Mouse (Mus musculus) B cell, adult 2 months (primary cell): ENCODE results near the gene Stard9.
"Not testable (repeated sequence)": the region's sequence is repeated elsewhere in the genome, so short reads cannot be mapped to it uniquely, and the experiment has no call there.

Source experiments
- DNase-seq, 2 experiments: peaks; one replicate each; pipeline ENCODE4 v3.0.0; 2022

Stard9 gene

DNA sequence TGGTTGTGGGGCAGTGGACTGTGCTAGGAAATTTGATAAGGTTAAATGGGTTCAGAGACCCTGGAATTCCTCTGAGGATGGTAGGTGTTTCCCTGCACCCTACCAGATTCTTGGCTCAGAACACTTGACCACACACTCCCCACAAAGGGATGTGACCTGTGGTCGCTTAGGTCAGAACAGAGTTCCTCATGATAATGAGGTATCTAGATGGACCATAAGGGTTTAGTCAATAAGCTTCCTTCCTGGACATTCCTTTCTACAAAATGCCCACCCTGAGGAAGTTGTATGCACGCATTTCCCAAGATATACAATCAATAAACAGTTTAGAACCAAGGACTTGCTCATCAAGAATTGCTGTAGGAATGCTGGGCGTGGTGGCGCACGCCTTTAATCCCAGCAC lies 27.0 kb downstream of the Stard9 start:
- DNase-seq, result no peak

DNA sequence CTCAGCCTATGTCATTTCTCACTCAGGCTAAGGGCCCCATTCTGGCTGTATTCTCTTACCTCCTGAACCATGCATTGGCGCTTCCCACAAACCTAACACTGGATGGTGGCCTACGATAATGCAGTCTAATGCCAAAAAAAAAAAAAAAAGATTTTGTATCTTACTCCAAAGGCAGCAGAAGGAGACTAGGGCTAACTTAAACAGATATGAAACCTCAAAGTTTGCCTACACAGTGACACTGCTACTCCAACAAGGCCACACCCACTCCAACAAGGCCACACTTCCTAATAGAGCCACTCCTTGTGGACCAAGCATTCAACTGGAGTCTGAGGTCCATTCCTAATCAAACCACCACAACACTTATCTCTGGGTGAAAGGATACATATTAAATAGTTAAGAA lies 27.8 kb downstream of the Stard9 start:
- DNase-seq, result no peak

DNA sequence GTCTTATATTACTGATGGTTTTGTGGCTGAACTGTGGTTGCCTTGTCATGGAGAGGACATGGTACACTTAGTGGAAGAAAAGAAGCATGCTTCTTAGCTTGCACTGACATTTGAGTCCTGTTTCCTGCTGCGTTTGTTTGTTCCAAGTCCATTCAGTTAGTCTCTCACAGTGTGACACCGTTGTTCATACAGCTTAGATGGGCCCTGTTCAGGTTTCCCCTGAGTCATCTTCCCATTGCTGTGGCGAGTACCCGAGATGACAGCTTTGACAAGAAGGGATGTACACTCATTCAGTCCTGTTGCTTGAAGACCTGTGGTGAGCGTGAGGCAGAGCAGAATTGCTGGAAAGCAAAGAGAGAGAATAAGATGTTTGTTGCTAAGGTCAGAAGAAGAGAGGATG lies 29.6 kb downstream of the Stard9 start:
- DNase-seq, result no peak

DNA sequence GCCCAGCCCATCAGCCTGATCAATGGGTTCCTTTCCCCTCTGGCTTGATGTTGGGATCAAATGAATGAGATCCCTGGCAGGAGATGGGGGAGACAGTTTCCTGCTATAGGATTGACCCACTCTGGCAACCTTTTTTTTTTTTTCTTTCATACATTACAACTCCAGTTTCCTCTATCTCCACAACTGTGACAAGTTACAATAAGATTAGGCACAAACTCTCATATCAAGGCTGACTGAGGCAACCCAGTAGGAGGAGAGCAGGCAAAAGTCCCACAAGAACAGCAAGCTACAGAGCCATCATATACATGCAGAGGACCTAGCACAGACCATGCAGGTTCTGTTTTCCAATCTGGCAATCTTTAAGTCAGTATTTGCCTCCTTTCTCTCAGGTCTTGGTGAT lies 30.4 kb downstream of the Stard9 start:
- no peak for DNase-seq

DNA sequence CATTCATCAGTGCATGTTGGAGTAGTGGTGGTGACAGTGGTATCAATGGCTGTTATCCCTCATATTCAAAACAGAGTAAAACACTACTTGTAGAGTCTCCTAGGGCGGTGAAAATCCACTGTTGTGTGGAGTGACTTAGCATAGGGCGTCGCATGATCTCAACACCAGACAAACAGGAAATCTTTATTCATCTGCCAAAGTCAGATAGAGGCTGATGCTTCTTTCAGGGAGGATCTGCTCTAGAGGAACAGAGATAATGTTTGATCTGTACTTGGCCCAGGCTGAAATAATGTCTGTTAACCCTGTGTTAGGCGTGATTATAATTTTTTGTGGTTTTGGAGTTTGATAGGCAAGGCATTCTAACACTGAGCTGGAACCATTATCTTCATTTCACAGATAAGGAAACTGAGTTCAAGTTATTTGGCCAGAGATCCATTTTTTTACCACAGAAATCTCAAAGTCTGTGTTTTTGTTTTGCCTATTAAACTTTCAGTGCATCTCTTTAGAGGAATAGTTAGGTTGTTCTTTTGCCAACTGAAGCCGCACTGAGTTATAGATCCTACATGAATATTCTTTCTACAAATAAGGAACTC lies 31.7 kb downstream of the Stard9 start:
- DNase-seq, result no peak

DNA sequence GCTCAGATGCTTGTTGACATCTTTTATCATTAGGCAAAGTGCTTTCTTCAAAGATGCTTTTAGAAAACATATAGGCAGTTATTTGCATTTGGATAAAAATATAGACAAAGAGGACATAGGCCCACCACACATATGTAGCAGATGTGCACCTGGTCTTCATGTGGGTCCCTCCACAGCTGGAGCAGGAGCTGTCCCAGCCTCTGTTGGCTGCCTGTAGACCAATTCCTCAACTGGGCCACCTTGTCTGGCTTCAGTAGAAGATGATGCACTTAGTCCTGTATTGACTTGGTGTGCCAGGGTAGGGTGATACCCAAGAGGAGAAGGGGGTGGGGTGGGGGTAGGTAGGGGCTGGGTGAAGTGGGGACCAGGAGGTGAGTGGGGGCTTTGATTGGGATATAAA lies 33.8 kb downstream of the Stard9 start:
- no peak for DNase-seq

DNA sequence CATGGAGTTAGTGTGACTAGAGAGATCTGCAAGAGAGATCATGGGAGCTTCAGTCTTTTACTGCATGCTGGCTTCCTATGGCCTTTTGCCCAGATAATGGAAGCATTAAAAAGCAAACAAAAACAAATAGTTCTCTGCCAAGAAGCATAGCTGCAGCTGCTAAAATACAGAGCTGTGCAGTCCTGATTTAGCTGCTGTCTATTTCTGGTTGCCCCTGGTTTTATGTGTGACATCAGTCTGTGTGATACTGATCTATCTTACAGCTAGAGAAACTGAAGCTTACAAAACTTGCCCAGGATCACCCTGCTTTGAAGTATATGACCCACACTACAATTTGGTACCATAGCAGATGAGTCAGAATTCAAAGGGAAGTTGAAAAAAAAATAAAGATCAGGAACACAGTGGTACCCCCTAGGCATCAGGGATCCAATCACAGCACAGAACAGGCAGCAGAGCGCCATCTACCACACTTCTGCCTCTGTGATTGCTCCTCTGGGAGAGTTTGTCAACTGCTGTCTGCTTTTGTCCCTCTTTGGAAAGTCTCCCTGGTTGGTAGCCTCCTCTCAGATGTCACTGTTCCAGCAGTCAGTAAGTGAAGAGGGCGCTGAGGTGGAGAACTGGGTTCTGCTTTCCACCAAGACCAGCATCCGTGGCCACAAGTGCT lies 34.7 kb downstream of the Stard9 start:
- no peak for DNase-seq

DNA sequence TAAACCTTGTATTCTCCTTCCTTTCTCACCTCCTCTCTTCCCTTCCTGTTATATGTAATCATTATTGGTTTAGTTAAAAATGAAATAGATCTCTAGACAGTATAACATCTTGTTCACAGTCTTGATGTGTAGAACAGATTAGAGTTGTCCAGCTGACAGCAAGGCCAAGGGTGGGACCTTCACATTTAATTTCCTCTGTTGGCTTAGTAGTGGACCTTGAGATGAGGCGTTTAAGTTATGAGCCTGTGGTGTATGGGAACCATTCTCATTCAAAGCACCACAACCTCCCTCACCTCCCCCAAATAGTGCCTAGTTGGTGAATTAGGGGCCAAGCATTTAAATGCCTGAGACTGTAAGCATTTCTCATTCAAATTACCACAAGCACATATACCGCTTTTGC lies 38.5 kb downstream of the Stard9 start:
- no peak for DNase-seq

DNA sequence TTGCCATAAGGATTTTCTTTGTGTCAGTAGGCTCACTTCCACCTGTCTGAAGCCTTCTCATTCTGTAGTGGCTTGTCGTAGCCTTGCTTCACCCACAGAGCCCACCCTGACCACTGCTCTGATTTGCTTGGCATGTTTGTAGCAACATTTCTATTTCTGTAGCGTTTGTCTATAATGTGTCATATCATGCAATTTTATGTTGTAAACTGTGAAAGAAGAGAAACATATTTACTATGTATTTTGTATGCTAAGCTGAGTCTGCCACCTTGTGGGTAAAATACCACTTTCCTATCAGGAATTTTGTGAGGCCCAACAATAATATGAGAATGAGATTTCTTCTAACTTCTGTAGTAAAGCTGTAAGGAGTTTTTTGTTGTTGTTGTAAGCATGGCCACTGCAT lies 41.3 kb downstream of the Stard9 start:
- DNase-seq, result no peak

DNA sequence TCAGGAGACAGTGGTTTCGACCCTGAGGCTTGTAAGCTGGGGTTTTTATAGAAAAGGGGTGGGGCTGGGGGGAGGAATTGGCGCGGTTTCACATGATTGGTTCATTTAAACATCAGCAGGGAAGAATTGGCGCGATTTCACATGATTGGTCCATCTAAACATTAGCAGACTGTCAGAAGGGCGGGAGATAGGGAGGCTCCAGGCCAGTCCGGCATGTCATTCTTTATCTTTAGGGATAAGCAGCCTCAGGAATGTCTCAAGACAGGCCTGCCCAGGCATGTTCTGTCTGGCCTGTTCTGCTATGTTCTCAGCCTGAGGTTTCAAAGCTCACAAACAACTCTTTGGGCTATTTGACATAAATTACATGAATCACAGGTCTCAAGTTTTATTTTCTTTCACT lies 52.2 kb downstream of the Stard9 start:
- DNase-seq, result not testable (repeated sequence)

DNA sequence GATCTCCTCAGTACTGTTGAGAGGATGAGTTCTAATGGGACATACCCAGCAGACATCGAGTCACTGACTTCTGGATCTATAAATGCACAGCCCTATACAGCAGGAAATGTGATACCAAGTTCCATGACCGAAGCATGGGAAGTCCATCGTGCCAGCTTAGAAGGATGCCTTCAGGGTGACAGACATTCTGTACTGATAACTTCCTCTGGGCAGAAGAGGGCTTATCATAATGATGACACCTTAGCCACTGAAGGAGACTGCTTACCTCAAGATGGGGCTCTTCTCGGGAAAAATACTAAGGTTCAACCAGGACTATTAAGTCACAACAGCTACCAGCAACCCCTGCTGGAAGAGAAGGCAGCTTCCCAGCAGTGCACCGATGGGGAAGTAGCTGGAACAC lies 68.8 kb downstream of the Stard9 start:
- no peak for DNase-seq

DNA sequence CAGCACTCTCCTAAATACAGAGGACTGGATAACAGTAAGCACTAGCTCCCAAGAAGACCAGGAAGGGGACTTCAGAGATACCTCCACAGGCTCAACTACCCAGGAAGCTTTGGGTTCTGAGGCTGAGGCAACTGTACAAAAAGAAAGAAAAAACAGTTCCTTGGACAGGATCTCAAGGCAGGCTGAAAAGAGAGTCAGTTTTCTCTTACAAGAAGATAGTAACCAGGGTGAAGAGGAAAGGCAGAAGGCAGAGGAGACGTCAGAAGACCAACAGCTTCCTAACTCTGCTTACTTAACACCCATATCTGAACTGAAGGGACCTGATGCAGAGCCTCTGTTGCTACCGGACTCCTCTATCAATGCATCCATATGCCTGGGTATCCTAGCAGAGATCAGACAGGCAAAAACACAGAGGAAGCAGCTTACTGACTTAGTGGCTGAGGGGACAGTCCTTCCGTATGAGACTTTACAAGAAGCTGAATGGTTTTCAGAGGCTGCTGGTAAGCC lies 71.5 kb downstream of the Stard9 start:
- DNase-seq, result no peak

DNA sequence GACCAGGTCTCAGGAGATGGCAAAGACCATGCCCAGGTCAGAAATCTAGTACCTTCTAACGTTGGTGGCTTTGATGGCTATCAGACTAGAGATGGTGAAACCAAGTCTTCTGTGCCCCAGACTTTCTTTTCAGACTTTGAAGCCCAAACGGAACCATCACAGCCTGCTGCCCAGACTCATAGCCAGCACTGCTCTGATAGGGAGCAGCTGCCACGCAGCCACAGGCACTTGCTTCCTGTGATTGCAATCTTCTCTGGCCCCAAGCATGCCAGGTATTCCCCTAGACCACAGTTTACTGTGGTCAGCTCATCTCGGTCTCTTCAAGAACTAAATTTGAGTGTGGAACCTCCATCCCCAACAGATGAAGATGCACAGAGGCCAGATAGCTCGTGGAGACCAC lies 73.8 kb downstream of the Stard9 start:
- no peak for DNase-seq

DNA sequence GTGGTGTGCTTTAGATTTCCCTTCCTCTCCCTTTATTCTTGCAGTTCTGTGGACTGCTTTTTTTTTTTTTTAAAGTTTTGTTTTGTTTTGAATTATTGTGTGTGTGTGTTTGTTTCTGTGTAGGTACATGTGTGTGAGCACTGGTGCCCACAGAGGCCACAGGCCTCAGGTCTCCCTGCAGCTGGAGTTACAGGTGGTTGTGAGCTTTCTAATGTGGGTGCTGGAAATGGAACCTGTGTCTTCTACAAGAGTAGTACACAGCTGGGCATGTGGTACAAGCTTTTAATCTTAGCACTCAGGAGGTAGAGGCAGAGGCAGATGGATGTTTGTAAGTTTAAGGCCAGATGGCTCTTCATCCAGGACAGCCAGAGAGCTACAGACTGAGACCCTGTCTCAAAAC lies 78.1 kb downstream of the Stard9 start:
- no peak for DNase-seq

DNA sequence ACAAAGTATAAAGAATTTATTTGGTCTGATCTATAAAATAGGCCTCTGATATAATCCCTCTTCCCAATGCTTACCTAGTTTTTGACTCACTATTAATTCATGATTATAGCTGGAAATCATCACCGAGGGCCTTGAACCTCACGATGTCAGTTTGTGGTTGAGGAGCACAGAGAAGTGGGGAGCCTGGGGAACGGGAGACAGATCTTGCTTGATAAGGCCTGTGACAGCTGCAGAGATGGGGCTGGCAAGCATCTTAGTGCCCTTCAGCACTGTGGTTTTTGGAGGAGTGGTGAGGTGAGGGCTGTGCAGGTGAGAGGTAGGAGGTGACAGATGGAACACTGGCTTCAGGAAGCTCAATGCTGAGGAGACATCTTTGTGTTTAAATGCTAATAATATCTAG lies 81.2 kb downstream of the Stard9 start:
- no peak for DNase-seq

DNA sequence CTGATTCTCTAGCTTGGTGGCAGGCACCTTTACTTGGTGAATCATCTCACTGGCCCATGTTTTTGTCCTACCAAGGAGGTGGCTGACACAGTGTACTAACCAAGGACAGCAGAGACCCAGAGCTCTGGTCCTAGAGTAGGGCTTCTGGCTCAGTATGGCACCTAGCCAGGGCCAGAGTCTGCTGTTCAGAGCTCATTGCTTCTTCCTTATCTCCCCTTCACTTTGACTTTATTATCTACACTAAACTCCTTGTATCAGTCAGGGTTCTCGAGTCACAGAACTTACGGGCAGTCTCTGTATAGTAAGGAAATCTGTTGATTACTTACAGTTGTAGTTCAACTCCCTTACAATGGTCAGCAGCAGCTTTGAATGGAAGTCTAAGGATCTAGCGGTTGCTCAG lies 82.0 kb downstream of the Stard9 start:
- DNase-seq, result no peak

DNA sequence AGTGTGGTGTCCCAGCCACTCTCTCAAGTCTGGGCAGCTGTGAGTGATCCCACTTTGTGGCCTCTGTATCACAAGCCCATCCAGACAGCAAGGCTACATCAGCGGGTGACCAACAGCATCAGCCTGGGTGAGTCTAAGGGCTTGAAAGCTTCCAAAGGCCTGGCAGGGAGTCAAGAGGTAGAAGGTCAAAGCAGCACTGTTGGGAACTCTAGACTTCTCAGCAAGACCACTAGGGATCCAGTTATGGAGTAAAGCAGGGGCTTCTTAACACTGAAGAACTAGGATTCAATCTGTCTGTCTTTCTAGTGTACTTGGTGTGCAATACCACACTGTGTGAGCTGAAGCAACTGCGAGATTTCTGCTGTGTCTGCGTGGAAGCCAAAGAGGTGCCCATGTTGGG lies 84.5 kb downstream of the Stard9 start:
- DNase-seq, result no peak

DNA sequence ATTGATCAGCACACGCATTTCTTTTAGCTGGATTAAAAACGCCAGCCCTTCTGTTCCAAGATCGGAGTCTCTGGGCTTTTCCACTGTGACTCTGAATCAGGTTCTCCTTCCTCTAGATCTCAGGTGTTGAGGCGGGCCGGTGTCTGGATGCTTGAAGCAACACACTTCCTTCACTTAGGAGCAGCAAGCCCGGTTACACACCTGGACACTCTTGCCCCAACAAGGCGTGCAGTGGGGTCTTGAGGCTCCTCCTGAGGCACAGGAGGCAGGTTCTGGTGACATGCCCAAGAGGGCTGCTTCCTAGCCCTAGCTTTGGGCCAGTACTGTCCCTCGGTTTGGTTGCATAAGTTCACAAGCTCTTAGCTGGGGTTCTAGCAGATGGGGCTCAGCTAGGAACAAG lies 89.6 kb downstream of the Stard9 start:
- no peak for DNase-seq

DNA sequence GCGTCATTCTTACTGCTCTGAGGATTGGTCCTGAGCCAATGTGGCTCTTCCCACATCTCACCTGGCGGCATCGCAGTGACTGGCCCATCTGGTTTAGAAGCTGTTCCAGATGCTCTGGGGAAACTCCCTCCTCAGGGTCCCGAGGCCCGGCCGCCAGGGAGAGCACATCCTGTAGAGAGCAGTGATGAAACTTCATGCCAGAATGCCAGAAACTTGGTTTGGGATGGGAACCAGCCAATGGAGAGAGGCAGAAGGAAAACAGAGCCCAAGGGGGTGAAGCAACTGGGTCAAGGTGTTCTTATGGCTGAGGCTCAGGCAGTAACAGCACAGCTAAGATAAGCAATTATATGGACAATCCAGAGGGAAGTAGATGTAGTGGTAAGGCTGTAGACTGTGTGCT lies 91.9 kb downstream of the Stard9 start:
- no peak for DNase-seq

DNA sequence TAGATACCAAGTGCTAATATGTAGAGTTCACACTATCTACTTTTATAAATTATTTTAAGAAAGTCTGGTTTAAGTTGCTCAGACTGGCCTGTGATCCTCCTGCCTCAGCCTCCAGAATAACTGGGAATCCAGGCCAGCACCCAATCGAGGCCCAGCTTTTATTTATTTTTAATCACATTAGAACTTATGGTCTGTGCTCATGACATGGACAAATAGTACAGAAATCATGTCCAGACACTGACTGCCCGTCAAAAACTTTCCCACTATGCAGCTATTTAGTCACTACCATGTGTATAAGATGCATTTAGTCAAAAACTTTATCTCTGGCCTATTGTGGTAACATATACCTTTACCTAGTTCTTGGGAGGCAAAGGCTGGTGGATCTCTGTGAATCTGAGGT lies 93.0 kb downstream of the Stard9 start:
- no peak for DNase-seq

DNA sequence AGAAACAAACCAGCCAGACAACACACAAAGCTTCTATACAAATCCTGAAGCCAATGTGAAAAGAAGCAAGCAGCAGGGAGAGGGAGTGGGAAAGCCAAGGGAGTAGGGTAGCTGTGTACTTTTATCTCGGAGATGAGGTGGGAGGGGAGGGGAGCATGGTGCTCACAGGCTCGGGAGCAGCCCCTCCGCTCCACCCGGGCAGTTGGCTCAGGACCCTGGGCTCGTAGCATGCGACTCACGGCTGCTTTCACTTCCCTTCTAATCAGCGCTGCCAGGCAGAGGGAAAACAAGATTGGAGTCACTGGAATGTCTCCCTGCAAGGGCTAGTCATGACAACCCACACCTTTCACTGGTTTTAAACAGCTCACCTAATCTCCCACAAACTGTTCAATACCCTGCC lies 93.6 kb downstream of the Stard9 start:
- DNase-seq, result no peak

DNA sequence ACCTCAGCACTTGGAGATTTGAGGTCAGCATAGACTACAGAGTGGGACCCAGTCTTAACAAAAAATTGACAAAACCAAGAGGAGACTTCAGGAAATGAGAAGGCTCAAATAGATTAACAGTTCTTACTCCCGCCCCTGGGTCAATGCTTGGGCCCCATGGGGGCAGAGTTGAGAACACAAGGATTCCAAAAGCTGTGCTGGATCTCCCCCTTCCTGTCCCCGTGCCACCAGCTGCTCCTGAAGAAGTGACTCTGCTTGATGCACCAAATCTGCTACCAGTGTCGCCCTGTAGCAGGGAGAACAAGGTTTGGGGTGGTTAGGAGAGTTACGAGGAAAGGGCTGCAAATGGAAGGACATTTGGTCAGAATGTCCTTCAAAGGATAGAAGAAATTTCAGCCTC lies 94.7 kb downstream of the Stard9 start:
- no peak for DNase-seq

DNA sequence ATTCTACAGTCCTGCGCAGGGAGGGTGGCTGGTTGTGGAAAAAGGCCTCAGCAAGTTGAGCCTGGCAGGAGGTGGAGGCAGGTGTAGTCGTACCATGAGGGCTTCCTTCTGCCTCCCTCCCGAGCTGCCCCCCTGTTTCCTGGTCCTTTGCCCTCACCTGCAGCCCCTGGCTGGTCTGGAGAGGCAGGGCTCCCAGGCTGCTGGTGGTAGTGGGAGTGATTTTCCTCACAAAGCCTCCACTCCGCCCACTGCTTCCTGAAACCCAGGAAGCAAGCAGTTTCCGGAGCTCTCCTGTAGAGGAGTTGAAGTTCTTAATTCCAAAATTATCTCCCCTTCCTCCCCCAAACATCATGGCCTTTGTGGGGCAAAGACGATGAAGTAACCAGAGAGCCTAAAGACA lies 95.3 kb downstream of the Stard9 start:
- DNase-seq, result no peak

DNA sequence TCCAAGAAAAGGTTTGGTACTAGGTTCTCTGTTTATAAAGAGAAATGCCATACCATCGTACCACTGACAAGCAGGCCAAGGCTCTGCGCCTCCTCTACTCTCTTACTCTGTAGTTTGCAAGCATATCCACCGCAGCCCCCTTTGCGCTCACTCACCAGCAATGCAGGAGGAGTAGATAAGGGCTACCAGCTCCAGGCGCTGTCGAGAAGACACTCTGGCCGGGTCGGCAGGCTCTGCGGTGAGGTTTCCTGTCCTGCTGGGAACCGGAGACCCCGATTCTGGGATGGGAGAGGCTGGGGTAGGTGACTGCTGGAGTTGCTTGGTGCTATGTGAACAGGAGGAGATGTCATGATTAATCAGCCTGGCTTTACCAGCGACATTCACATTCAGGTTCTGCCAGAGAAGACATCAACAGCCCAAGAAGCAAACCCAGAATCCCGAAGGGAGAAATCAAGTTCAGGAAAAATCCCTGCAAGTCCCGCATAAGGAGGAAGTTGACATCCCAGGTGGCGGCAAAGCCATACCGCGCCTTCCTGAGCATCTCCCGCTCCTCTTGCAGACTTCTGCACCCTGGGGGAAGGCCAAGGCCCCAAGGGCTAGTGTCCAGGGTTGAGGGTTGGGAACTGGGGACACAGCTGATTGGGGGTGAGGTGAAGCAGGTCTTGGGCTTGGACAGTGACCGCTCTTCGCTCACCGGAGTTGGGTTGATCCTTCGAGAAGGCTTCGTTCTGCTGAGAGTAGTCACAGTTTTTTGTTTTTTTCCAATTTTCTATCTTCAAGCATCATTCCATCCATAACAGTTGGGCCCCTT lies 101.1 kb downstream of the Stard9 start:
- DNase-seq, result peak in 1 of 2 experiments; percentile 1
